Mouse (Mus musculus) hindbrain, embryonic 14.5 days (tissue): Measurements from ENCODE around the gene Tectb. TPM values are rescaled to one million over a fixed set of nuclear protein-coding genes. Genes with fewer than 3 reads are reported as not detected.

ENCODE experiments used
- ATAC-seq: fragments of 200-750 bp; cut with Nextera tagmentation; 2 replicates; pipeline ENCODE4 v1.8.0; 2017; ENCODE audit warnings: moderate number of reproducible peaks, mild to moderate bottlenecking, moderate TSS enrichment, moderate library complexity; ENCODE audit not compliant: low FRiP score
- DNase-seq: peaks from one replicate; pipeline ENCODE4 v3.0.0-alpha.2; 2015; ENCODE audit warnings: low spot score
- H3K27ac ChIP-seq: fragments of 300-500 bp; sonication (generic); 2 replicates; pipeline ENCODE4 v1.5.1; 2014; ENCODE audit warnings: mild to moderate bottlenecking, moderate library complexity
- H3K27me3 ChIP-seq: fragments of 300-500 bp; sonication (generic); 2 replicates; pipeline ENCODE4 v1.6.1; 2014; ENCODE audit warnings: mild to moderate bottlenecking, low read length, mixed read lengths; ENCODE audit not compliant: control insufficient read depth, insufficient read depth
- H3K36me3 ChIP-seq: fragments of 300-500 bp; sonication (generic); replicated peaks from 2 replicates; pipeline ENCODE4 v1.6.1; 2014; ENCODE audit not compliant: control insufficient read depth, insufficient read depth
- H3K4me1 ChIP-seq: fragments of 300-500 bp; sonication (generic); replicated peaks from 2 replicates; pipeline ENCODE4 v1.6.1; 2014; ENCODE audit warnings: antibody characterized with exemption, low read length, mixed read lengths; ENCODE audit not compliant: control insufficient read depth, insufficient read depth
- H3K4me2 ChIP-seq: fragments of 300-500 bp; sonication (generic); replicated peaks from 2 replicates; pipeline ENCODE4 v1.6.1; 2014; ENCODE audit warnings: mild to moderate bottlenecking, moderate library complexity
- H3K4me3 ChIP-seq: fragments of 300-500 bp; sonication (generic); replicated peaks from 2 replicates; pipeline ENCODE4 v1.5.1; 2014; ENCODE audit warnings: mild to moderate bottlenecking, low read length
- H3K9ac ChIP-seq: fragments of 300-500 bp; sonication (generic); 2 replicates; pipeline ENCODE4 v1.6.1; 2014
- H3K9me3 ChIP-seq: fragments of 300-500 bp; sonication (generic); 2 replicates; pipeline ENCODE4 v1.6.1; 2016; ENCODE audit warnings: low read length; ENCODE audit not compliant: control insufficient read depth
- WGBS: fragments of 180-500 bp; shearing (Covaris S2); extraction: QIAGEN DNeasy Blood & Tissue Kit; methylation state at CpG from one replicate; pipeline ENCODE4 v1.1.7; 2014; 5-methylcytosine and 5-hydroxymethylcytosine counted together
- polyA plus RNA-seq: library from polyadenylated mRNA; unstranded; fragments of >200 nt; fragmentation: Nextera tagmentation; extraction: Ambion mirVana; gene quantifications from 2 replicates; pipeline ENCODE4 v1.2.1, GENCODE M21; 2014

Tectb gene
- polyA plus RNA-seq, 1 experiment from 2014 or later, result 0.37 TPM

- Histone ChIP-seq H3K9me3 (peaks cover 7% of the 10 kb centered on the region), H3K27ac (no peak overlapping the region), H3K4me2 (no peak overlapping the region), H3K4me3 (no peak overlapping the region), H3K27me3 (no peaks in the 10 kb centered on the region), H3K9ac (no peak overlapping the region), H3K36me3 (no peaks in the 10 kb centered on the region), H3K4me1 (no peaks in the 10 kb centered on the region)
- DNase-seq (no peak), ATAC-seq (no peak)
Measured at GRCm38 (mm10) chr19:55170399-55170798, 10.1 kb upstream of the Tectb start.

GRCm38 (mm10) chr19:55171585-55171984 is 8.9 kb upstream of the Tectb start:
- Histone ChIP-seq H3K9ac (no peak overlapping the region), H3K4me1 (no peaks in the 10 kb centered on the region), H3K4me2 (no peak overlapping the region), H3K27ac (no peak overlapping the region), H3K27me3 (no peaks in the 10 kb centered on the region), H3K9me3 (peaks cover 7% of the 10 kb centered on the region), H3K4me3 (no peak overlapping the region), H3K36me3 (no peaks in the 10 kb centered on the region)
- DNase-seq, result no peak
- WGBS, result 81% methylated on average over 1 of the region's 1 CpGs
- no peak for ATAC-seq

GRCm38 (mm10) chr19:55177143-55177542 is 3.4 kb upstream of the Tectb start:
- H3K27me3 ChIP-seq, result no peaks in the 10 kb centered on the region
- H3K36me3 ChIP-seq, result no peaks in the 10 kb centered on the region
- H3K4me1 ChIP-seq, result no peaks in the 10 kb centered on the region
- WGBS, result 95% methylated on average over 3 of the region's 3 CpGs
- no peak overlapping the region for H3K27ac ChIP-seq
- no peak overlapping the region for H3K9ac ChIP-seq
- H3K4me2 ChIP-seq, result no peak overlapping the region
- no peak for DNase-seq
- no peak overlapping the region for H3K4me3 ChIP-seq
- H3K9me3 ChIP-seq, result no peaks in the 10 kb centered on the region
- no peak for ATAC-seq

- Histone ChIP-seq H3K9ac (no peak overlapping the region), H3K4me1 (0 out of 2 replicates have a peak, but pooled peaks cover 7% of the 10 kb centered on the region), H3K27me3 (no peaks in the 10 kb centered on the region), H3K4me2 (no peak overlapping the region), H3K9me3 (no peaks in the 10 kb centered on the region), H3K27ac (peak overlapping the region; percentile 57), H3K36me3 (no peaks in the 10 kb centered on the region), H3K4me3 (no peak overlapping the region)
- DNase-seq (no peak), ATAC-seq (no peak)
- 63% methylated on average over 7 of the region's 7 CpGs for WGBS
Measured at GRCm38 (mm10) chr19:55184442-55184841, 3.9 kb downstream of the Tectb start.

GRCm38 (mm10) chr19:55185074-55185473 is 4.5 kb downstream of the Tectb start:
- ATAC-seq (peak; percentile 8; the same call in 1 of the 2 replicates), DNase-seq (no peak)
- no peak overlapping the region for H3K4me3 ChIP-seq
- WGBS, result 41% methylated on average over 7 of the region's 7 CpGs
- no peaks in the 10 kb centered on the region for H3K9me3 ChIP-seq
- H3K27me3 ChIP-seq, result no peaks in the 10 kb centered on the region
- no peak overlapping the region for H3K9ac ChIP-seq
- no peaks in the 10 kb centered on the region for H3K36me3 ChIP-seq
- H3K4me2 ChIP-seq, result no peak overlapping the region
- peak overlapping the region; percentile 57 for H3K27ac ChIP-seq
- 0 out of 2 replicates have a peak, but pooled peaks cover 7% of the 10 kb centered on the region for H3K4me1 ChIP-seq

- H3K27ac ChIP-seq, result peak overlapping the region; percentile 57
- peak; percentile 84; the same call in 1 of the 2 replicates for ATAC-seq
Measured at GRCm38 (mm10) chr19:55185651-55186050, 5.1 kb downstream of the Tectb start.

GRCm38 (mm10) chr19:55190065-55190464 is 9.5 kb downstream of the Tectb start:
- H3K9ac ChIP-seq, result no peak overlapping the region
- DNase-seq (no peak), ATAC-seq (no peak)
- H3K4me2 ChIP-seq, result no peak overlapping the region
- no peak overlapping the region for H3K4me3 ChIP-seq
- no peak overlapping the region for H3K27ac ChIP-seq
- WGBS, result 93% methylated on average over 5 of the region's 5 CpGs
- H3K36me3 ChIP-seq, result no peaks in the 10 kb centered on the region
- no peaks in the 10 kb centered on the region for H3K27me3 ChIP-seq
- H3K9me3 ChIP-seq, result no peaks in the 10 kb centered on the region
- H3K4me1 ChIP-seq, result 0 out of 2 replicates have a peak, but pooled peaks cover 4% of the 10 kb centered on the region

More at GRCm38 (mm10) chr19:55185651-55186050, 5.1 kb downstream of the Tectb start:
- H3K36me3 ChIP-seq, result no peaks in the 10 kb centered on the region
- H3K4me2 ChIP-seq, result no peak overlapping the region
- no peaks in the 10 kb centered on the region for H3K9me3 ChIP-seq
- WGBS, result 18% methylated on average over 3 of the region's 3 CpGs
- no peak overlapping the region for H3K9ac ChIP-seq
- DNase-seq, result no peak
- no peaks in the 10 kb centered on the region for H3K27me3 ChIP-seq
- no peak overlapping the region for H3K4me3 ChIP-seq
- H3K4me1 ChIP-seq, result 0 out of 2 replicates have a peak, but pooled peaks cover 7% of the 10 kb centered on the region

- H3K4me1 ChIP-seq, result no peaks in the 10 kb centered on the region
- no peak overlapping the region for H3K9ac ChIP-seq
- ATAC-seq (no peak), DNase-seq (no peak)
- WGBS, result 73% methylated on average over 2 of the region's 2 CpGs
- H3K36me3 ChIP-seq, result no peaks in the 10 kb centered on the region
- H3K9me3 ChIP-seq, result no peaks in the 10 kb centered on the region
- H3K27ac ChIP-seq, result no peak overlapping the region
- no peak overlapping the region for H3K4me2 ChIP-seq
- no peaks in the 10 kb centered on the region for H3K27me3 ChIP-seq
- no peak overlapping the region for H3K4me3 ChIP-seq
Measured at GRCm38 (mm10) chr19:55191596-55191995, 11.1 kb downstream of the Tectb start.

GRCm38 (mm10) chr19:55192254-55192945 is 11.9 kb downstream of the Tectb start:
- H3K4me3 ChIP-seq, result no peak overlapping the region
- H3K9me3 ChIP-seq, result no peaks in the 10 kb centered on the region
- H3K27ac ChIP-seq, result no peak overlapping the region
- H3K27me3 ChIP-seq, result no peaks in the 10 kb centered on the region
- no peaks in the 10 kb centered on the region for H3K4me1 ChIP-seq
- ATAC-seq, result no peak
- no peak for DNase-seq
- no peaks in the 10 kb centered on the region for H3K36me3 ChIP-seq
- H3K9ac ChIP-seq, result no peak overlapping the region
- no peak overlapping the region for H3K4me2 ChIP-seq
- 92% methylated on average over 21 of the region's 21 CpGs for WGBS
